Mouse (Mus musculus) thymus, postnatal 36 days (tissue): Measurements from ENCODE around the gene Tmem131.

ENCODE experiments used
- DNase-seq, 2 experiments: peaks; one replicate each; pipeline ENCODE4 v3.0.0; 2022; ENCODE audit warnings: mixed read lengths in 2 of 2

The Tmem131 gene

GRCm38 (mm10) chr1:36768786-36769185 is 174.7 kb downstream of the Tmem131 start:
- DNase-seq = no peak

GRCm38 (mm10) chr1:36767321-36767720 is 176.1 kb downstream of the Tmem131 start:
- peak in 1 of 2 experiments; percentile 55 for DNase-seq

GRCm38 (mm10) chr1:36766431-36767205 is 176.8 kb downstream of the Tmem131 start:
- peak; percentile 66 to 78 for DNase-seq

GRCm38 (mm10) chr1:36761568-36761967 is 181.9 kb downstream of the Tmem131 start, which contains the start of gene Zap70:
Gene Zap70, plus strand, starts transcription at chr1:36761798.
- DNase-seq = peak; percentile 75 to 83

- DNase-seq = peak in 1 of 2 experiments; percentile 7
These were observed 182.4 kb downstream of the Tmem131 start for GRCm38 (mm10) chr1:36761061-36761460.

GRCm38 (mm10) chr1:36760401-36760800 is 183.1 kb downstream of the Tmem131 start:
- peak in 1 of 2 experiments; percentile 30 for DNase-seq

- no peak for DNase-seq
These were observed 184.4 kb downstream of the Tmem131 start for GRCm38 (mm10) chr1:36759076-36759475.

GRCm38 (mm10) chr1:36758553-36758952 is 184.9 kb downstream of the Tmem131 start:
- no peak for DNase-seq

GRCm38 (mm10) chr1:36753932-36754675 is 189.4 kb downstream of the Tmem131 start:
- no peak for DNase-seq

- DNase-seq = peak; percentile 46 to 52
These were observed 197.0 kb downstream of the Tmem131 start for GRCm38 (mm10) chr1:36746452-36746851.

- no peak for DNase-seq
These were observed 197.8 kb downstream of the Tmem131 start for GRCm38 (mm10) chr1:36745661-36746060.

- DNase-seq = peak; percentile 82 to 86
These were observed 199.1 kb downstream of the Tmem131 start for GRCm38 (mm10) chr1:36744268-36744944.

- DNase-seq = no peak
These were observed 200.4 kb downstream of the Tmem131 start for GRCm38 (mm10) chr1:36743046-36743445.
